Mouse (Mus musculus) right cerebral cortex, postnatal 25 days (tissue): ENCODE measurements at regions not wholly inside any gene's neighbourhood (a gene's known extent, or its start where the extent isn't known, plus 50 kb on each side); places are given as distances from the start of the nearest gene placed in this dataset.
"Not testable (repeated sequence)": the region's sequence is repeated elsewhere in the genome, so short reads cannot be mapped to it uniquely, and the experiment has no call there.

Experiments
- DNase-seq: peaks from one replicate; pipeline ENCODE4 v3.0.0; 2022

- DNase-seq: not testable (repeated sequence)
Measured at GRCm38 (mm10) chr6:19855476-19855875, 989.4 kb downstream of the Ankrd7 start.

- DNase-seq: no peak
Measured at GRCm38 (mm10) chr6:19864101-19864500, 998.0 kb downstream of the Ankrd7 start.

GRCm38 (mm10) chr6:19869697-19870096 lies 1003.6 kb downstream of the Ankrd7 start:
- no peak for DNase-seq

GRCm38 (mm10) chr6:19911181-19911580 lies 1045.1 kb downstream of the Ankrd7 start:
- DNase-seq: no peak

- DNase-seq: not testable (repeated sequence)
Measured at GRCm38 (mm10) chr6:19941784-19942183, 1075.7 kb downstream of the Ankrd7 start.

GRCm38 (mm10) chr6:19944334-19944733 lies 1078.2 kb downstream of the Ankrd7 start:
- DNase-seq: no peak

- DNase-seq: no peak
Measured at GRCm38 (mm10) chr6:19945693-19946092, 1079.6 kb downstream of the Ankrd7 start.

GRCm38 (mm10) chr6:19975898-19976297 lies 1109.8 kb downstream of the Ankrd7 start:
- no peak for DNase-seq

- no peak for DNase-seq
Measured at GRCm38 (mm10) chr6:19991829-19992228, 1125.7 kb downstream of the Ankrd7 start.

- DNase-seq: no peak
Measured at GRCm38 (mm10) chr6:20028466-20028865, 1162.3 kb downstream of the Ankrd7 start.

GRCm38 (mm10) chr6:20037769-20038168 lies 1171.7 kb downstream of the Ankrd7 start:
- peak; percentile 6 for DNase-seq

GRCm38 (mm10) chr6:20078666-20079065 lies 1136.6 kb upstream of the Kcnd2 start:
- no peak for DNase-seq

- DNase-seq: no peak
Measured at GRCm38 (mm10) chr6:20092057-20092917, 1123.0 kb upstream of the Kcnd2 start.

- DNase-seq: not testable (repeated sequence)
Measured at GRCm38 (mm10) chr6:20133991-20134390, 1081.3 kb upstream of the Kcnd2 start.

GRCm38 (mm10) chr6:20137546-20137945 lies 1077.8 kb upstream of the Kcnd2 start:
- no peak for DNase-seq
